Mouse (Mus musculus): ENCODE measurements around the gene Ramp3.

Ramp3 gene

DNA sequence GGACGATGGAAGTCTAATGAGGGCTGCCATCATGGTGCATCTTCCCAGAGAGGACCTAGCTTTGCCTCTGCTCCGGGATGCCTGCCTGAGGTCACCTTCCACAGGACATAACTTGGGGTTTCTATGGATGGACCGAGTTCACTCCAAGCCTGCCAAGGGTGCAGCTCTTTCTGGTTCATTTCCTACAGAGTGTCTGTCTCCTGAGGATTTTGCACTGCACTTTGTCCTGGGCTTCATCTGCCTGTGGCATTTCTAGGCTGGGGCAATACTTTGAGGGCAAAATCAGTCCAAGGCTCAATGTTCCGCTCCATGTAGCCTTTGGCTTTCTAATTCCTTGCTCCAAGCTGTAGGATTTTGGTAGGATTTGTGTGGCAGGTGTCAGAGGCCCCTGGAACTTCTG lies 12.5 kb downstream of the Ramp3 start:
- DNase-seq (ENCODE audit: low spot score) = no peak

DNA sequence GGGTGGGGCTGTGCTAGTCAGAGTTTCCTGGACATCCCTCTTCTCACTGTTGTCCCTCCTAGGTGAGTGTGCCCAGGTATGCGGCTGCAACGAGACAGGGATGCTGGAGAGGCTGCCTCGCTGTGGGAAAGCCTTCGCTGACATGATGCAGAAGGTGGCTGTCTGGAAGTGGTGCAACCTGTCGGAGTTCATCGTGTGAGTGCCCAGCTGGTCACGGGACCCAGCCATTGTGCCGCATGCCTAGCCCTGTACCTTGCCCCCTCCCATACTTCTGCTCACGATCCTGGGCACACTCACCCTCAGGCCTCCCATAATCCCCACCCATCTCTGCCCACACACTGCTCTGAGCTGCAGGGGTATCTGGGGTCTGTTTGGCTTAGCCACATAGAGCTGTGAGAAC lies 16.4 kb downstream of the Ramp3 start:
- no peak for DNase-seq (ENCODE audit: low spot score)

GRCm38 (mm10) chr11:6675402-6675801 lies 17.1 kb downstream of the Ramp3 start:
- no peak for DNase-seq (ENCODE audit: low spot score)

DNA sequence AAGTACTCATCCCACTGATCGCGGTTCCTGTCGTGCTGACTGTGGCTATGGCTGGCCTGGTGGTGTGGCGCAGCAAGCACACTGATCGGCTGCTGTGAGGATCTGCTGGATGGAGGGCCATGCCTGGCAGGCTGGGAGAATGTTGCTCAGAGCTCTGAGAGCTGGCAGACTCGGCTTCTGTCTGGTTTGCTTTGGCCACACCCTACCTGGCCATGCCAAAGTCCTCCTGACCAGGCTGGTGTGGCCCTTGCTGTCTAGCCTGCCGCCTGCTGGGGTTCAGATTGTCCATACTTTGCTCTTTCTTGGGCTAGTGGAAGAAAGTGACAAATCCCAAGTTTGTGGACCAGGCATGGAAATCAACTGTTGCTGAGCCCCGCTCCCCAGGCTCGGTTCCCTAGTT lies 18.3 kb downstream of the Ramp3 start:
- DNase-seq (ENCODE audit: low spot score) = no peak

DNA sequence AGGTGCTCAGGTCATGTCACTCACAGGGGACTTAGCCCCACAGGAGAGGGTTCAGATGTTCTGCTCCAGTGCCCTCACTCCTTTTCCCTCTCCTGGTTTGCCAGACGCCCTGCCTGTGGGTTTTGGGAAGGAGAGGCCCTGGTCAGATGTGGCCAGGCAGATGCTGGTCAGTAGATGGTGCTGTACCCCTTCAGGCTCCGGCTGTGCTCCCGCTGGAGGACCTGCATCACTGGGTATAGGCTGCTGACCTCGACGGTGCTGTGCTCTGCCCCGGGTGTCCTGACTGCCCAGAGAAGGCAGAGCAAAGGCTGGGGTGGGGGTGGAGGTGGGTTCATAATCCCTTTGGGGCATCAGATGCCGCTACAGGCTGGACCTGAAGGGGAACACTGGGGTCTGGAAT lies 19.2 kb downstream of the Ramp3 start:
- no peak for DNase-seq (ENCODE audit: low spot score)

GRCm38 (mm10) chr11:6679694-6680396 lies 21.5 kb downstream of the Ramp3 start:
- DNase-seq (ENCODE audit: low spot score) = no peak

DNA sequence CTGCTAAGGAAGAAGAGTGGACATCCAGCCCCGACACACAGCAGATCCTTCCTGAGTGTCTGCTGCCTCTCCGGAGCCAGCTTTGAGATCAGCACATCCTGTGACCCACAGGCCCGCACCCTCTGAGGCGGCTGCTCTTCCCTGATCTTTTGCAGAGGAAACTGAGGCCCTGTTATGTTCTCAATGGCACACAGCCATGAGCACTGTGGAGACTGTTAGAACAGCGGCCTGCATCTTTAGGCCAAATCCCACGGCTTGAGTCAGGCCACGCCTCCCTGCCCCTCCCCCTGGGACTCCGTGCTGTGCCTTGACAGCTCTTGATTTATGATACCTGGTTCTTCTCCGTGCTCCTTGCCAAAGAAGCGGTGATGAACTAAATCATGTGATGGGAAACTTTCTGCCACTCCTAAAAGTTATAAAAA lies 22.1 kb downstream of the Ramp3 start:
- no peak for DNase-seq (ENCODE audit: low spot score)

DNA sequence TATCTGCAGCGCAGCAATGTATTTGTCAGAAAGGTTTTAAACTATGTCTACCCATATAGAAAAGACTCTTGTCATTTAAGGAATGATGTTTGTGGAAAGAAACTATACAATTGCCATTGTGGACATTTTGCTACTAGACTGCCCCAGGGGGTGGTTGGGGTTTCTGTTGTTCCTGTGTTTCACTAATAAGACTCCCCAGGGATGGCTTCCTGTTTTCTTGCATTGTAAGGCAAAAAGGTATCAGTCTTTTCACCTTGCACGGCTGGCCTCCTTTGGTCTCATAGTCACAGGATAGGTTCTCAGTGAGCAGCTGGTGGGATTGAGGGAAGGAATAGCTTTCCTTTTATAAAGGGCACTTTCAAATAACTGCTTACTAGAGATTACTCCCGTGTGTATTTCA lies 26.4 kb downstream of the Ramp3 start:
- no peak for DNase-seq (ENCODE audit: low spot score)

- DNase-seq (ENCODE audit: low spot score) = no peak
Measured at GRCm38 (mm10) chr11:6688888-6689287, 30.6 kb downstream of the Ramp3 start.

GRCm38 (mm10) chr11:6692341-6692740 lies 34.0 kb downstream of the Ramp3 start:
- no peak for DNase-seq (ENCODE audit: low spot score)

DNA sequence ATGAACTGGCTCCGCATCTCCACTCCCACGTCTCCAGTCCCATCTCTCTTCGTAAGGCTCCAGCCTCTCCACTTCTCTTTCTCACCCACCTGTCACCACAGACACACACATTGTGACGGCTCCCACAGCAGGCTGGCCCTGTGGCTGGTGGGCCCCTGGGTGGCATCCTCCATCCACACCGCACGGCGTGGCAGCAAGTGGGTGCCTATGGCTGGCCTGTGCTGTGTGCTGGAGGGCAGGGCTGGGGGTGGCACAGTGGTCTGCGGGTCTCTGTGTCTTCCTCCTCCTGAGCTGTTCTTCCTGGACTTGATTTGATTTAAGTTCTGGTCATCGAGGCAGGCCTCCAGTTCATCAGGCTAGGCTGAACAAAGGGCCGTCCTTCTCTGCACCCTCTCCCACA lies 35.8 kb downstream of the Ramp3 start:
- no peak for DNase-seq (ENCODE audit: low spot score)

- DNase-seq (ENCODE audit: low spot score) = no peak
Measured at GRCm38 (mm10) chr11:6695176-6695575, 36.9 kb downstream of the Ramp3 start.

- DNase-seq (ENCODE audit: low spot score) = no peak
Measured at GRCm38 (mm10) chr11:6696551-6696950, 38.2 kb downstream of the Ramp3 start.

DNA sequence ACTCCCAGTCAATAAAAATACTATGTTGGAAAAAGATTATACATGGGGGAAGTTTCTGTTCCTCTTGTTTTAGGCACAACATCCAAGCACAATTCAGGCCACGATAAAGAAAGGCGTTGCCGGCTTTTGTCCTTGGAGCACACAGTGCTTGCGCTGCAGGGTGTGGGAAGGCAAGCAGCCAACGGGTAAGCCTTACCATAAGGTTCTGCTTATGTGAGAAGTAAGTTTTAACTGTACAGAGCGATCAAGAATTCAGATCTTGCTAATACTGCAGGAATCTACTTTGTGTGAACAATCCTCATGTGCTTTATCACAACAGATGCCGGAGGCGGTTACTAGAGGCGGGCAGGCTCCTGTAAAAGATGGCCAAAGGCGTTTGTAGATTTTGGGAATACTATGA lies 39.4 kb downstream of the Ramp3 start:
- no peak for DNase-seq (ENCODE audit: low spot score)

- no peak for DNase-seq (ENCODE audit: low spot score)
Measured at GRCm38 (mm10) chr11:6698281-6698680, 40.0 kb downstream of the Ramp3 start.

GRCm38 (mm10) chr11:6702258-6702657 lies 43.9 kb downstream of the Ramp3 start:
- no peak for DNase-seq (ENCODE audit: low spot score)

GRCm38 (mm10) chr11:6704851-6705250 lies 46.5 kb downstream of the Ramp3 start:
- DNase-seq (ENCODE audit: low spot score) = no peak

GRCm38 (mm10) chr11:6705516-6705915 lies 47.2 kb downstream of the Ramp3 start:
- DNase-seq (ENCODE audit: low spot score) = no peak

- no peak for DNase-seq (ENCODE audit: low spot score)
Measured at GRCm38 (mm10) chr11:6706796-6707195, 48.5 kb downstream of the Ramp3 start.

GRCm38 (mm10) chr11:6708437-6708836 lies 50.1 kb downstream of the Ramp3 start:
- DNase-seq (ENCODE audit: low spot score) = no peak

DNA sequence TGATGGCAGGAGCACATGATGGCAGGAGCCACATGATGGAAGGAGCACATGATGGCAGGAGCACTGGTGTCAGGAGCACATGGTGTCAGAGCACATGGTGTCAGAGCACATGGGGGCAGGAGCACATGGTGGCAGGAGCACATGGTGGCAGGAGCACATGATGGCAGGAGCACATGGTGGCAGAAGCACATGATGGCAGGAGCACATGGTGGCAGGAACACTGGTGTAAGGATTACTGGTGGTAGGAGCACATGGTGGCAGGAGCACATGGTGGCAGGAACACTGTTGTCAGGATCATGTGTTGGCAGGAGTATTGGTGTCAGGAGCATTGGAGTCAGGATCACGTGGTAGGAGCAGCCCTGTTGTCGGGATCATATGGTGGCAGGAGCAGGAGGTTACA lies 52.1 kb downstream of the Ramp3 start:
- no peak for DNase-seq (ENCODE audit: low spot score)

- no peak for DNase-seq (ENCODE audit: low spot score)
Measured at GRCm38 (mm10) chr11:6720746-6721145, 62.4 kb downstream of the Ramp3 start.

- no peak for DNase-seq (ENCODE audit: low spot score)
Measured at GRCm38 (mm10) chr11:6726921-6727320, 68.6 kb downstream of the Ramp3 start.
